Mouse (Mus musculus) midbrain, embryonic 10.5 days (tissue): Measurements from ENCODE around the gene Ddx23. TPM values are rescaled to one million over a fixed set of nuclear protein-coding genes. Genes with fewer than 3 reads are reported as not detected.

Experiments used
- DNase-seq: peaks from one replicate; pipeline ENCODE4 v3.0.0-alpha.2; 2017; ENCODE audit warnings: low spot score
- H3K27ac ChIP-seq: fragments of 300-500 bp; sonication (generic); replicated peaks from 2 replicates; pipeline ENCODE4 v1.5.1; 2016; ENCODE audit warnings: mild to moderate bottlenecking
- H3K27me3 ChIP-seq: fragments of 300-500 bp; sonication (generic); 2 replicates; pipeline ENCODE4 v1.6.1; 2016; ENCODE audit warnings: low read depth, mild to moderate bottlenecking; ENCODE audit not compliant: poor library complexity, severe bottlenecking
- H3K36me3 ChIP-seq: fragments of 300-500 bp; sonication (generic); 2 replicates; pipeline ENCODE4 v1.6.1; 2016; ENCODE audit warnings: mild to moderate bottlenecking, moderate library complexity
- H3K4me1 ChIP-seq: fragments of 300-500 bp; sonication (generic); 2 replicates; pipeline ENCODE4 v1.6.1; 2016
- H3K4me3 ChIP-seq: fragments of 300-500 bp; sonication (generic); 2 replicates; pipeline ENCODE4 v1.5.1; 2016; ENCODE audit warnings: mild to moderate bottlenecking, moderate library complexity
- H3K9me3 ChIP-seq: fragments of 300-500 bp; sonication (generic); replicated peaks from 2 replicates; pipeline ENCODE4 v1.6.1; 2016; ENCODE audit warnings: mild to moderate bottlenecking
- WGBS: fragments of 180-500 bp; shearing (Covaris S2); methylation state at CpG from one replicate; pipeline ENCODE4 v1.1.7; 2016; 5-methylcytosine and 5-hydroxymethylcytosine counted together
- polyA plus RNA-seq: library from polyadenylated mRNA; unstranded; fragments of >200 nt; fragmentation: Nextera tagmentation; extraction: Ambion mirVana; gene quantifications from 2 replicates; pipeline ENCODE4 v1.2.1, GENCODE M21; 2016

Gene Ddx23
- polyA plus RNA-seq, 1 experiment from 2014 or later, result 27.2 TPM

DNA sequence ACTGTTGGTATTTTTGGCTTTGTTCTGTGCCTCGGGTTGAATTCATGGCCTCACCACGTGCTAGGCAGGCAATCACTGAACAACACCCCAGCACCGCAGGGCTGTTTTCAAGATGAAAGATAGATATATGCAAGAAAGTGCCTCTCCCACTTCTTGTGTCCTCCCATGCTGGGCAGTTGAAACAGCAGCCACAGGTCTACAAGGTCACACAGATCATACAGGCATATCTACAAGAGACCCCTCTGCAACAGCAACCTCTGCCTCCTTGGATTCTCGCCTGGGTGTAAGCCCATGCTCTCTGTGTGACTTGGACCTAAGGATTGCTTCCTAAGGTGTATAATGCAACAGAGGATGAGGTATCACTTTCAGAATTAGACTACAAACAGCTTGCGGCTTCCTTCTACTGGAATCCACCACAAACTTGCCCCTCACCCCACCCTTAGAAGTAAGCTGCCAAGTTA is 39.3 kb downstream of the Ddx23 start:
- Histone ChIP-seq H3K36me3 (no peaks in the 10 kb centered on the region), H3K4me1 (peaks cover 28% of the 10 kb centered on the region), H3K4me3 (no peak overlapping the region), H3K27ac (no peak overlapping the region), H3K9me3 (no peaks in the 10 kb centered on the region), H3K27me3 (peaks cover 48% of the 10 kb centered on the region)
- DNase-seq, result no peak
- WGBS, result 61% methylated on average over 5 of the region's 5 CpGs

GRCm38 (mm10) chr15:98622721-98623120 is 40.0 kb downstream of the Ddx23 start:
- 18% methylated on average over 6 of the region's 6 CpGs for WGBS
- DNase-seq, result no peak
- Histone ChIP-seq H3K27me3 (peaks cover 46% of the 10 kb centered on the region), H3K4me1 (peaks cover 24% of the 10 kb centered on the region), H3K9me3 (no peaks in the 10 kb centered on the region), H3K4me3 (no peak overlapping the region), H3K27ac (no peak overlapping the region), H3K36me3 (no peaks in the 10 kb centered on the region)

DNA sequence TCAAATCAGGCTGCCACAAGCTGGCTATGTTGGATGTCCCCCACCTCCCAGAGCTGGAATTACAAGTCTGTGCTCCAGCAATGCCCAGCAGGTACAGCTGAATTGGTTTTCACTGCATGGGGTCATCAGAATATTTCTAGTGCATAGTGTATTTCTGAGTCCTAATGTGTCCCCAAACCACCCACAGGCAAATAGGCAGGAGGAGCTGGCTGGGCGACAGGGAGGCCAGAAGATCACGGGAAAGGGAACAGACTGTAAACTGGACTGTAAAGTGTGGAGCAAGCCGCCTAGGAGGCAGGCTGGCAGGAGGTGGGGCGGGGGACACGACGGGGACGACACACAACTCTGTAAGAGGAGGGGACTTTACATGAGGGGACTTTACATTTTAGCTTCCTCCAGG is 40.5 kb downstream of the Ddx23 start:
- 8% methylated on average over 7 of the region's 7 CpGs for WGBS
- no peak overlapping the region for H3K27ac ChIP-seq
- DNase-seq, result no peak
- H3K4me1 ChIP-seq, result peaks cover 27% of the 10 kb centered on the region
- no peak overlapping the region for H3K4me3 ChIP-seq
- H3K27me3 ChIP-seq, result peaks cover 45% of the 10 kb centered on the region
- H3K9me3 ChIP-seq, result no peaks in the 10 kb centered on the region
- H3K36me3 ChIP-seq, result no peaks in the 10 kb centered on the region

- H3K27me3 ChIP-seq, result peaks cover 32% of the 10 kb centered on the region
- H3K27ac ChIP-seq, result no peak overlapping the region
- H3K9me3 ChIP-seq, result no peaks in the 10 kb centered on the region
- H3K36me3 ChIP-seq, result no peaks in the 10 kb centered on the region
- H3K4me1 ChIP-seq, result peaks cover 26% of the 10 kb centered on the region
- peak overlapping the region; percentile 24; the same call in 1 of the 2 replicates for H3K4me3 ChIP-seq
- peak; percentile 87 for DNase-seq
- 2% methylated on average over 12 of the region's 12 CpGs for WGBS
These were observed 45.5 kb downstream of the Ddx23 start for GRCm38 (mm10) chr15:98617176-98617537.

DNA sequence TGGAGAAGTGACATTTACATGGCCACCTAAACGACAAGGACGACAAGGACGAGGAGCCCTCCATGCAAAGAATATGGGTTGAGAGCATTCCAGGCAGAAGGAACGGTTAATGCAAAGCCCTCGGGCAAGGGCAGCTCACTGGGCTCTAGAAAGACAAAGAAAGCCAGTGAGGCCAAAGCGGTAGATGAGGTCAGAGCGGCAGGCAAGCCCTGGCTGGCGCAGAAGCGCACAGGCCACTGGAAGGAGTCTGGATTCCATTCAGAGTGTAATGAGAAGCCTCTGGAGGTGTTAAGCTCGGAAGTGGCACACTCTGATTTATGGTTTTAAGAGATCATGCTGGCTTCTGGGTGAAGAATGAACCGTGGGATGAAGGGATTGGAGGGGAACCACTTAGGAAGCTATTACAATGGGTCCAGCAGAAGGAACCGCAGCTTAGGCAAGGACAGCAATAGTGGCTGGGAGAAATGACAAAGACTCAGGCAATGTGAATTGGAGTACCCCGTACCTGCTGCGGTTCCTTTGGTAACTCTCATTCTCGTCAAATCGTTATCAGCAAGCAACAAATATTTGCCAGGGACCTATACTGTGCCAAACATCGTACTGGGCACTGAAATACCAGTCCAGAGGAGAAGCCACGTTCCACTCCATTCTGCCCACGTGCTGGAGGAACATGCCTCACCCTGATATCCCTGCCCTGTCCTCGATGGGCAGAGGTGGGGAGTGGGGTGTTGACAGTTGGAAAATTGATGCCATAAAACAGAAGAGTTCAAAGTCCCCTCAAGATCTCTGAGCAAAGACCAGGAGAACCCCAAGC is 46.1 kb downstream of the Ddx23 start:
- peaks cover 25% of the 10 kb centered on the region for H3K4me1 ChIP-seq
- H3K27ac ChIP-seq, result 0 out of 2 replicates have a peak overlapping the region, but pooled peaks have one; percentile 39
- no peak for DNase-seq
- H3K9me3 ChIP-seq, result no peaks in the 10 kb centered on the region
- H3K4me3 ChIP-seq, result peak overlapping the region; percentile 24; the same call in 1 of the 2 replicates
- 51% methylated on average over 20 of the region's 20 CpGs for WGBS
- H3K27me3 ChIP-seq, result peaks cover 31% of the 10 kb centered on the region
- H3K36me3 ChIP-seq, result no peaks in the 10 kb centered on the region

GRCm38 (mm10) chr15:98615751-98616150 is 46.9 kb downstream of the Ddx23 start:
- H3K27me3 ChIP-seq, result peaks cover 36% of the 10 kb centered on the region
- no peaks in the 10 kb centered on the region for H3K36me3 ChIP-seq
- H3K4me3 ChIP-seq, result no peak overlapping the region
- H3K9me3 ChIP-seq, result no peaks in the 10 kb centered on the region
- peaks cover 25% of the 10 kb centered on the region for H3K4me1 ChIP-seq
- 69% methylated on average over 6 of the region's 6 CpGs for WGBS
- DNase-seq, result no peak
- H3K27ac ChIP-seq, result no peak overlapping the region

DNA sequence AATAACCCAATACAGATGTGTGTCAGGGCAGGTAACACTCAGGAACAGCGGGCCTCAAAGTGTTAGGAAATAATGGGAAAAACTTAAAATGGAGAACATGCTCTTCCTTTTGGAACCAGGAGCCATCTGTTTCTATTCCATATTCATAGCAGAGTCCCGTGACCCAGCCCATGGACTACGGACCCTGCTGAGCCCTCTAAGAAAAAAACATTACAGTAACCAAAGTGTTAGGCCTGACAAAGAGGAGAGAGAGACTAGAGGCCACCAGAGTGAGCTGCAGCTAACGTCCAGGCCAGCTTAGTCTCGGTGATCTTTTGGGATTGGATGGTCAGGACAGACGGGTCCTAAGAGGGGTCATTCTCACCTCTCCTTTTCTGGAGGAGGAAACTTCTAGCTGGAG is 47.7 kb downstream of the Ddx23 start:
- 58% methylated on average over 6 of the region's 6 CpGs for WGBS
- no peak overlapping the region for H3K27ac ChIP-seq

DNA sequence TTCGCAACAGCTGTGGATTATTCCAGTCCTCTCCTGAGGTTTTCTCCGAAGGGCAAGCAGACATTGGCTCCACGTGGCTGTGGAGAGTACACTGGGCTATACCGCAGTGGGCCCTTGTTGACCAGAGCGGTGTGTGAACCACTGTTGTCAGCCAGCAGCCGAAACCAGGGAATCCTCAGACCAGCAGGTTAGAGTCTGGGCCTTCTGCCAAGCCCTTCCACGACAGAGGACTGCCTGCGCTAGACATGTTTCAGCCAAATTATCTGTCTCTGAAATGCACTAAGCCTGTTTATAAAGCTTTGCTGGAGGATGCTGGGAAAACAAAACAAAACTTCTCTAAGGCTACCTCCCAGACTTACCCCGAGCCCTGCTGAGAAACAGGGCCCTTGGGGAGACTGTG is 48.1 kb downstream of the Ddx23 start:
- Histone ChIP-seq H3K36me3 (no peaks in the 10 kb centered on the region), H3K4me3 (no peak overlapping the region), H3K9me3 (no peaks in the 10 kb centered on the region), H3K27me3 (peaks cover 38% of the 10 kb centered on the region), H3K4me1 (peaks cover 33% of the 10 kb centered on the region), H3K27ac (no peak overlapping the region; the same call in 1 of the 2 replicates)
- WGBS, result 74% methylated on average over 9 of the region's 9 CpGs
- no peak for DNase-seq

More for the DNA sequence above, 47.7 kb downstream of the Ddx23 start:
- no peaks in the 10 kb centered on the region for H3K36me3 ChIP-seq
- H3K4me3 ChIP-seq, result no peak overlapping the region
- peaks cover 37% of the 10 kb centered on the region for H3K27me3 ChIP-seq
- H3K9me3 ChIP-seq, result no peaks in the 10 kb centered on the region
- peaks cover 29% of the 10 kb centered on the region for H3K4me1 ChIP-seq
- no peak for DNase-seq

- H3K36me3 ChIP-seq, result no peaks in the 10 kb centered on the region
- no peak overlapping the region for H3K4me3 ChIP-seq
- peaks cover 27% of the 10 kb centered on the region for H3K27me3 ChIP-seq
- H3K27ac ChIP-seq, result no peak overlapping the region
- no peaks in the 10 kb centered on the region for H3K9me3 ChIP-seq
- 94% methylated on average over 3 of the region's 3 CpGs for WGBS
- peaks cover 49% of the 10 kb centered on the region for H3K4me1 ChIP-seq
- DNase-seq, result no peak
These were observed 50.5 kb downstream of the Ddx23 start for GRCm38 (mm10) chr15:98612229-98612628.

DNA sequence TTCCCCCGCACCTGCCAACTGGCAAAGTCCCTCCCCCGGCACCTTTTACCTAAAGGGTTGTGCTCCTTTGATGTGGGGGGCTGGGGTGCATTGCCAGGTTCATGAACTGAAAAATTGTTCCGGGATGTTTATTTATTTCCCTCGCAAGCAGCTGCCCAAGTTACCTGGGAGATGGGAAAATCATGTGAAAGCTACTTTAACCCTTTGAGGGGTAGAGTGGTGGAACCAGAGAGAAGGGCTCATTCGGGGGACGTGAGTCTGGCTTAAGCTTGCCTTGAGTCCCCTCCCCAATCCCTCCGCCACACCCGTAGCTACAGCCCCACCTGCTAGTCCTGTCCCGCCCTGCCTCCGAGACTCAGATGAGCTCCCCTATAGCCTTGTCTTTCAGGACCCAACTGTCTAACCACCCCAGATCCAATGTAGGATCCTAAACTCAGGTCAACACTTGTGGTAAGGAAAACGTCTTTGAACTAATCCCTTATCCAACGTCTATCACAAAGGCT is 52.5 kb downstream of the Ddx23 start:
- peaks cover 15% of the 10 kb centered on the region for H3K36me3 ChIP-seq
- no peak for DNase-seq
- peaks cover 19% of the 10 kb centered on the region for H3K27me3 ChIP-seq
- H3K27ac ChIP-seq, result peak overlapping the region; percentile 97
- WGBS, result 3% methylated on average over 12 of the region's 12 CpGs
- peaks cover 45% of the 10 kb centered on the region for H3K4me1 ChIP-seq
- H3K4me3 ChIP-seq, result peak overlapping the region; percentile 87
- no peaks in the 10 kb centered on the region for H3K9me3 ChIP-seq

GRCm38 (mm10) chr15:98609331-98610130 is 53.2 kb downstream of the Ddx23 start, which contains the start of gene Adcy6:
Gene Adcy6, minus strand, starts transcription at chr15:98610076.
- Histone ChIP-seq H3K9me3 (no peaks in the 10 kb centered on the region), H3K4me3 (peak within 1 kb of the TSS; percentile 87), H3K27me3 (peaks cover 17% of the 10 kb centered on the region), H3K4me1 (peaks cover 39% of the 10 kb centered on the region), H3K27ac (peak within 1 kb of the TSS; percentile 97), H3K36me3 (peaks cover 21% of the 10 kb centered on the region)
- WGBS, result 2% methylated on average over 60 of the region's 75 CpGs
- DNase-seq, result peak; percentile 91

DNA sequence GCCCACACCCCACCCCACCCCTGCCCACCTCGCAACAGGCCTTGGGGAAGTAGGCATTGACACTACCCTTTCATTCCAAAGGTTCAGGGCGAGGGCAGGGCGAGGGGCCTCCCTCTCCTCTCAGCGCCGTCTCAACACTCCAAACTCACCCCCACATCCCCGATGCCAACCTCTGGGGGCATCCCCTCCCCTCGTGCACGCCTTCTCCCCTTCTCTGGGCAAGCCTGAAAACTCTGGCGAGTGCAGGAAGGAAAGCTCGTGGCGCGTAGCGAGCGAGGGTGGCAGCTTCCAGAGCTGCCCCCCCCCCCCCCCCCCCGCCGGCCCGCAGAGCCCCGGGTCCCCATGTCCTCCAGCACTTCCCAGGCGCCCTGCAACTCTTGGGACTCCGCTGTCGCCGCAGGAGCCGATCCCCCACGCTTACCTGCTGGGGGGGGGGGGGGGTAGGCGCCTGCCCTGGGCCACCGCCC is 53.9 kb downstream of the Ddx23 start:
- H3K9me3 ChIP-seq, result no peaks in the 10 kb centered on the region
- 0% methylated on average over 14 of the region's 26 CpGs for WGBS
- H3K27me3 ChIP-seq, result peaks cover 14% of the 10 kb centered on the region
- DNase-seq, result no peak
- H3K4me1 ChIP-seq, result peaks cover 36% of the 10 kb centered on the region
- H3K27ac ChIP-seq, result peak overlapping the region; percentile 97
- H3K36me3 ChIP-seq, result peaks cover 28% of the 10 kb centered on the region
- peak overlapping the region; percentile 87 for H3K4me3 ChIP-seq
